Mouse (Mus musculus): ENCODE measurements around the gene Dbil5.

- no peak for TF ChIP-seq CTCF (IDR thresholded peaks at IDR 0.05; ENCODE audit: control insufficient read depth, insufficient read depth, low read length)
- no peak for TF ChIP-seq POLR2A (IDR thresholded peaks at IDR 0.05; ENCODE audit: borderline replicate concordance, control insufficient read depth, low read depth, low read length)
Observed at GRCm38 (mm10) chr11:76252036-76252435, 34.6 kb downstream of the Dbil5 start.

Data from bone marrow, adult 2 months (tissue).